Mouse (Mus musculus): Measurements from ENCODE around the gene Treh.
A peak's percentile ranks its signal among the peaks of the same experiment; 100 is the strongest.

Treh gene

DNA sequence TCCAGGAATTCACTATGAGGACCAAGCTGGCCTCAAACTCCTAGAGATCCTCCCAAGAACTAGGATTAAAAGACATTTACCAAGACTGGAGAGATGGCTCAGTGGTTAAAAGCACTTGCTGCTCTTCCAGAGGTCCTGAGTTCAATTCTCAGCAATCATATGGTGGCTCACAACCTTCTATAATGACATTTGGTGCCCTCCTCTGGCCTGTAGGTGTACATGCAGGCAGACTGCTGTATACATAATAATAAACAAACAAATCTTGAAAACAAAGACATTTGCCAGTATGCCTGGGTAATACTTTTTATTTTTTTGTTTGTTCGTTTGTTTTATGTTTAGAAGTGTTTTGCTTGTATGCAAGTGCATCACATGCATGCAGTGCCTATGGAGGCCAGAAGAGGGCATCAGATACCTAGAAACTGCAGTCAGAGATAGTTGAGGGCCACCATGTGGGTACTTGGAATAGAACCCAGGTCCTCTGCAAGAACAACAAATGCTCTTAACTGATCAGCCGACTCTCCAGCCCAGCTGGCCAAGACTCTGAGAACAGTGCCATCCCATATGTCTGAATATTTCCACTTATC lies 5.3 kb downstream of the Treh start:
- DNase-seq (ENCODE audit: low spot score in 2 of 2) = no peak

GRCm38 (mm10) chr9:44679565-44679964 lies 6.5 kb downstream of the Treh start:
- DNase-seq (ENCODE audit: low spot score in 2 of 2) = no peak

GRCm38 (mm10) chr9:44683046-44683445 lies 10.0 kb downstream of the Treh start:
- no peak for DNase-seq (ENCODE audit: low spot score in 2 of 2)

- DNase-seq (ENCODE audit: low spot score in 2 of 2) = peak; percentile 82 to 86
These were observed 12.6 kb downstream of the Treh start for GRCm38 (mm10) chr9:44685346-44686330.

- peak; percentile 73 to 84 for DNase-seq (ENCODE audit: low spot score in 2 of 2)
These were observed 13.6 kb downstream of the Treh start for GRCm38 (mm10) chr9:44686638-44687037.

DNA sequence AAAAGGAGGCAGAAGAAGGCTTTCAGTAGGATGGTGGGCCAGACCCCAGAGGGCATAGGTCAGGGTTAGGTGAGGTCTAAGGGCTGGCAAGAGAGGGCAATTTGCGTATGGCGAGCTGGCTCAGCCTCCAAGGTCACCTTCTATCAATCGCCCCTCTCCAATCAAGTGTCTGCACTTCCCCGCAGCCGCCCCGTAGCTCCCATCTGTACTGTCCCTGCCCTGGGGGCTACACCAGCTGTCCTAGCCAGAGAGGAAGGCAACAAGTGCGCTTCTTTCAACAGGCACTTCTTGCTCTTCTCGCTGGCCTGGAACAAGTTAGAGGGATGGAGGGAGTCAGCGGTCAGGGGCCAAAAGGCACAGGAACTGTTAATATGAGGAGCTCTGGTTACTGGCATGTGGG lies 15.0 kb downstream of the Treh start:
- peak in 1 of 2 experiments; percentile 25 for DNase-seq (ENCODE audit: low spot score in 2 of 2)

GRCm38 (mm10) chr9:44690641-44691040 lies 17.6 kb downstream of the Treh start:
- no peak for DNase-seq (ENCODE audit: low spot score in 2 of 2)

- peak; percentile 75 to 82 for DNase-seq (ENCODE audit: low spot score in 2 of 2)
These were observed 18.9 kb downstream of the Treh start for GRCm38 (mm10) chr9:44691671-44692520.

DNA sequence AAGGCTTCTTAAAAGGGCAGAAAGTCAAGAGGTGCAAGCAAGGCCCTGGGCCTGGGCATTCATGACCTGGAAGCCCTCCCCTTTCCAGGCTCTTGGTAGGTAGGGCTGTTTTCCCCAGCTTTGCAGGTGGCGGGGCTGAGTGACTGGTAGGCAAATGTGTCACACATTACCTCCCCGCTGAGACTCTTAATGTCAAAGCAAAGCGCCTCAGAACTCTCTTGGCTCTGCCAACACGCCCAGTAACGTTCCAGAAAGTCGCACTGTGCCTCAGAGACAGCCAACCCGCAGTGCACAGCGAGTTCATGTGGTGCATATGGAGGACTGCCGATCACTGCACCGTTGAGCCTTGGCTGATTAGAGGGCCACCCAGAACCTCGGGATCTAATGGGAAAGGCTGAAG lies 20.0 kb downstream of the Treh start:
- DNase-seq (ENCODE audit: low spot score in 2 of 2) = peak in 1 of 2 experiments; percentile 38

DNA sequence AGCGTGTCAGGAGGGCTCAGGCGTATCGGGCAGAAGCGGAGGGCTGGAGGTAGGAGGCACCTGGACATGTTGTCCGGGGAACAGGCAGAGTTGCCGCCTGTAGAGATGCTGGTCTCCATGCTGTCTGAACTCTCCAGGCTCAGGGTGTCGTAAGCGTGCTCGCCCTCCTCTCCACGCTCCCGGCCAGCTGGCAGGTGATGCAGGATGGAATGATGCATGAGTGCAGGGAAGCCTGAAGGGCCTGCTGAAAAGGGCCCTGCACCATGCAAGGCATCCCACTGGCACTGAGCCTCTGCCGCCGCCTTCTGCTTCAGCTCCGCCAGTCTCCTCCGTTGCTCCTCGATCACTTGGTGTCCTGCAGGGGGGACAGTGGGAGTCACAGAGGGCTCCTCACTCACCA lies 24.8 kb downstream of the Treh start:
- no peak for DNase-seq (ENCODE audit: low spot score in 2 of 2)

- no peak for DNase-seq (ENCODE audit: low spot score in 2 of 2)
These were observed 26.2 kb downstream of the Treh start for GRCm38 (mm10) chr9:44699196-44699595.

- no peak for DNase-seq (ENCODE audit: low spot score in 2 of 2)
These were observed 26.7 kb downstream of the Treh start for GRCm38 (mm10) chr9:44699730-44700129.

- no peak for DNase-seq (ENCODE audit: low spot score in 2 of 2)
These were observed 34.9 kb downstream of the Treh start for GRCm38 (mm10) chr9:44707749-44708428.

GRCm38 (mm10) chr9:44708429-44708765 lies 35.4 kb downstream of the Treh start:
- DNase-seq (ENCODE audit: low spot score in 2 of 2) = peak in 1 of 2 experiments; percentile 62

- DNase-seq (ENCODE audit: low spot score in 2 of 2) = no peak
These were observed 35.9 kb downstream of the Treh start for GRCm38 (mm10) chr9:44708925-44709324.

GRCm38 (mm10) chr9:44709600-44709999 lies 36.6 kb downstream of the Treh start:
- DNase-seq (ENCODE audit: low spot score in 2 of 2) = no peak

- no peak for DNase-seq (ENCODE audit: low spot score in 2 of 2)
These were observed 37.2 kb downstream of the Treh start for GRCm38 (mm10) chr9:44710213-44710612.

- no peak for DNase-seq (ENCODE audit: low spot score in 2 of 2)
These were observed 38.6 kb downstream of the Treh start for GRCm38 (mm10) chr9:44711602-44712001.

DNA sequence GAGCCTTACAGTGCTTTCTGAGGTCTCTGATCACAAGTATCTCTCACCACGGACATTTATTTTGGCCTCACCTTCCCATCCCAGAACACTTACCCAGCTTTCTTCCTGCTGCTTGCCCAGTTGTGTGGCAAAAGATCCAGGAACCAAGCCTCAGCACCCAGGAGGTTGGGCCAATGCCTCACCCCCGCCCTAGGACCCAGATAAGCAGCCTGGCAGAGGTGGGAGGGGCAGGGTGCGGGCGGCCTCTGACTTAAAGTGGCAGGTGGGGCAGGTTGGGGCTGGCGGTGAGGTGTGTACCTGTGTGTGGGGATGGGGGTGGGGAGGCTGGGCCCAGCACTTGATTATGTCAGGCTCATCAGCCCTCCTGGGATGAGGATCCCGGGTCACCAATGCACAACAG lies 40.0 kb downstream of the Treh start:
- DNase-seq (ENCODE audit: low spot score in 2 of 2) = no peak

DNA sequence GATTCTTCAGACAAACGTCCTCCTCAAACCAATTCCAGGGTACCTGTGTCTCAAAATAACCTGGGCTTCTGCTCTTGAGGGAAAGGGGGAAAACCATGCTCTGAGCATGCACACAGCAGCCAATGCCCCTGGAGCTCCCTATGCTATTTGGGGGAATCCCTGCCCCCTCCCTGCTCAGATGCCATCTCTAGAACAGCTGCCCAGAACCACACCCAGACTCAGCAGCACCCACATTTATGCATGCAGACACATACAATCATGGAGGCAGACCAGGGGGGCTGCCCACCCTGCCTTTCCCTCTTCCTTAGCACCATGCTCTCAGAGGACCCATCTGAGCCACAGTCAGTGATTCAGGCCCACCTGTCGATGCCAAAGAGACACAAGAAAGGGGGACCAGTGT lies 40.5 kb downstream of the Treh start:
- no peak for DNase-seq (ENCODE audit: low spot score in 2 of 2)

DNA sequence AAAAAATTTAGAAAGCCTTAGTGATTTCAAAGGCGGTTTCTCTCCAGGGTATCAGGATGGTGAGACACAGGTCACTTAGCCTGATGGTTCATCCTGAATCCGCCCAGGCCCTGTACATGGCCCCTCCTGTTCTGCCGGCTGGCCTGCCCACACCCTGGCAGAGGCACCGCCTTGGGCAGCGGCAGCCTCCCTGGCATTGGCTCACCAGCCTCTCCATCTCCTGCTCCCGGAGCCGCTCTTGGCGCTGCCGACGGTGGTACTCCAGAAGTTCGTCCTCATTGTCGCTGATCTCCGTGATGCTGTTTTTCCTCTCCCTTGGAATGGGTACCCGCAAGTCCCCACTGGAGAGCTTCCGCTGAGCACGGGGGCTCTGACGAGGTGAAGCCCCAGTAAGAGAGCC lies 42.1 kb downstream of the Treh start:
- DNase-seq (ENCODE audit: low spot score in 2 of 2) = no peak

Measured in right cerebral cortex, postnatal 10 days (tissue).